Mouse (Mus musculus) frontal cortex, adult 2 months (tissue): ENCODE results near the gene Sertad2. TPM values are rescaled to one million over a fixed set of nuclear protein-coding genes. Genes with fewer than 3 reads are reported as not detected.
A peak's percentile ranks its signal among the peaks of the same experiment; 100 is the strongest.

Source experiments
- DNase-seq, 2 experiments: peaks; one replicate each; pipeline ENCODE4 v3.0.0; 2022; ENCODE audit warnings: low spot score in 1 of 2; ENCODE audit errors: extremely low spot score in 1 of 2
- polyA plus RNA-seq: library from polyadenylated mRNA; depleted of rRNA; stranded (reverse); fragments of >200 nt; gene quantifications from 2 replicates; pipeline ENCODE4 v1.2.3, GENCODE M21; 2012

The Sertad2 gene
- polyA plus RNA-seq, 1 experiment, result 19.5 TPM

DNA sequence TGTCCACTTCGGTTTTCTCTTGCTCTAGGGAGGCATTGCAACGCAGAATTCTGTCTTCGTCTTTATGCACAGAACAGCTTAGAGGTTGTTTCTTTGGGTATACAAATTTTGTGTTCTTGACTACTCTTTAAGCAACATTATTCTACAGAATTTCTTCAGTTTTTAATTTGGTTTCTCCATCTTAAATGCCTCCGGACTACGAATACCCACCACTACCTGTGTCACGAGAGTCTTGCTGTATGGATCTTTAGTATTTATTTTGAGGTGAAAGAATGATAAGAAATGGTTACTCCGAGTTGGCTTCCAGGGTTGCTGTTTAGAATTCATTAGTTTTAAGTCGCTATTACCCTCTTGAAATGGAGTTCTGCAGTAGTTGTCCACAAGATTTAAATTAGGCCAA, 1.3 kb downstream of the Sertad2 start:
- no peak for DNase-seq

DNA sequence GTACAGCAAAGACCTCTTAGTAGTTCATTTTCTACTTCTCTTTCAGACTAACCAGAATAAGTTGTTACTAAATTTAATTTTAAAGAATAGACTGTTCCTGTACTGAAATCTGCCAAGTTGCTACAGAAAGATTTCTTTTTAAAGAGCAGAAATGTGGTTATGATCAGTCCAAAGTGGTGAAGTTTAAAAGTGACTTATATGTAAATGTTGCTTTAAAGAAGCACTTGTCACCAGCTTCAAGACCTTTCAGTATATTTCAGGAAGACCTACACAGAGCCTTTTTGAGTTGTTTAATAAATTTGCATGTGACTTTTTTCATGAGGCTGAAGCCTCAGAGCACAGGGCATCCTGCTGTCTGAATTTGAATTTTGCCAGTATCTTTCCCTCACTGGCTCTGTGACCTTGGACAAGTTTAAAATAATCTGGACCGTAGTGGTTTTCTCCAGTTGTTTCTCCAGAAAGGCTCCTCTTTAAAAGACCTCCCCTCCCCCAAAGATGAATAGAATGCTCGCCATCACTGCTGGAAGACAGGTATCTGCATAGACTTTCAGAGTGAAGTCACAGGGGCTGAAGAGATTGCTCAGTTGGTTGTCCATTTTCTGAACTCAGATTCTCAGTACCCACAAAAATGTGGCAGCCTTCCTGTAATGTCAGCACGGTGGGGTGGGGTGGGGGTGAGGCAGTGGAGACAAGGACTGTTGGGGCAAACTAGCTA, 1.9 kb downstream of the Sertad2 start:
- no peak for DNase-seq

GRCm38 (mm10) chr11:20549481-20549880, 6.4 kb downstream of the Sertad2 start:
- no peak for DNase-seq

DNA sequence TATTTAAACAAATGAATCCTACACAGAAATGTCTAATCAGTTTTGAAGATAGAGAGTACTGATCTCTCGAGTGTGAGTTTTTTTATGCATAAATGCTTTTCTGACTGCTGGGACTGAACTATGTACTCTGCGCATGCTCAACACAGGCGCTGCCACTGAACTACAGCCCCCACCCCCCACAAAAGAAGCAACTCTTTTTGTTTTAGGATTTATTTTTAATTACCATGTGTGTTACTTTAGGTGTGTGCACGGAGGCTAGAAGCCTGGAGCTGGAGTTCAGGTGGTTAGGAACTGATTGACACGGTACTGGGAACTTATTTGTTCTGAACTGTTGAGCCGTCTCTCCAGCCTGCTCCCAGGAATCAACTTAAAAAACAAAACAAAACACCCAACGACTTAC, 7.1 kb downstream of the Sertad2 start:
- no peak for DNase-seq

DNA sequence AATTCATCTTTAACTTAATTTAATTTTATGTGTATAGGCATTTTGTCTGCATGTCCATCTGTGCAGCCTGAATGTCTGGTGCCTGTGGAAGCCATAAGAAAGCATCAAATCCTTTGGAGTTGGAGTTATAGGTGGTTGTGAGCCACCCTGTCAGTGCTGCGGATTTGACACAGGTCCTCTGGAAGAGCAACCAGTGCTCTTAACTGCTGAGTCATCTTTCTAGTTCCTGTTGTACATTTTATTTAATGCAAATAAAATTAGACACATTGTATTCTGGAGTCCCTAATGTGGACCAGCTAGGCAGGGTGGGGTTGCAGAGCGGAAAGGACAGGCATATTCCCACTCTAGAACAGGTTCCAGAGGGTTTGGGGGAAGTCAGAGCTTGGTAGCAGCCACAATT, 9.0 kb downstream of the Sertad2 start:
- DNase-seq, result no peak

GRCm38 (mm10) chr11:20552758-20553673, 10.0 kb downstream of the Sertad2 start:
- DNase-seq, result no peak

DNA sequence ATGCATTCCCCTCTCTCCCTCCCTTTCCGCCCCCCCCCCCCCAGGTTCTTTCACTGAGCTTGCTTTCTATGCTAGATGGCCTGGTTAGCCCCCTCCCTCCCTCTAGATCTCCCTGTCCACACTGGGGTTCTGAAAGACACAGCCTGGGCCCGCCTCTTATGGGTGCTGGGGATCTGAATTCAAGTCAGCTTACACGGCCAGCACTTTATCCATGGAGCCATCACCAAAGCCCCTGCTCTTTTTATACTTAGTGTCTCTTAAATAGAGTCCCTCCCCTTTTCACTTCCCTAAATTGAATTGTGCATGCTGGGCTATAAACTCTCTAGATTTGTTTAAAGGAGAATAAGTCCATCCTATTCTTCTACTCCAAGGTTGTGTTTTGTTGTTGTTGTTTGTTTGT, 12.6 kb downstream of the Sertad2 start:
- DNase-seq, result no peak

GRCm38 (mm10) chr11:20556163-20556911, 13.3 kb downstream of the Sertad2 start:
- DNase-seq, result no peak

GRCm38 (mm10) chr11:20559236-20559950, 16.3 kb downstream of the Sertad2 start:
- no peak for DNase-seq

- DNase-seq, result no peak
These were observed 17.0 kb downstream of the Sertad2 start for GRCm38 (mm10) chr11:20559951-20560642.

DNA sequence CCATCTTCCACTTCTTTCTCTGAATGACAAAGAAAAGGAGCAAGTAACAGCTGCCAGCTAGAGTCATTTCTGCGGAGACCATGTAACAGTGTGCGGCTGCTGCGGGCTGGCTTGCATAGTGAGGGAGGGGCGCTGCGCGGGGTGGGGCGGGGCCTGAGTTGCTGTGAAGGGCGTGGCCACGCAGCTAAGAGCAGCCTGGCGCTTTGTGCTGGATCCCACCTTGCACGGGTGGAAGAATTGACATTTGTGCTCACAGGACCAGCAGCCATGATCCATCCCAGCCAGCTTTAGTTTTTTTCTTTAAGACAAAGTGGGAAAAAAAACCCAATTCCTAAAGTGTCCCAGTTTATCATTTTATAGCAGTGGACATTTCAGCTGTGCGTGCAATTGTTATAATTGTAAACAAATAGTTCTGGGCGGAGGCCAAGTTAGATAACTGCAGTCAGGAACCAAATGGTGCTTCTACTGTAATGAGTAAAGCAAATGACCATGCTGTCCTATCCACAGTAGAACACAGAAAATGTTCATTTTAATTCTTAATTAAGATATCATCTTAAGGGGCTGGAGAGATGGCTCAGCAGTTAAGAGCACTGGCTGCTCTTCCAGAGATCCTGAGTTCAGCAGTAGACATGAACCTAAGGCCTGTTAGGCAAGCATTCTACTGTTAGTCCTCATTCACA, 18.4 kb downstream of the Sertad2 start:
- DNase-seq, result peak in 1 of 2 experiments; percentile 8

GRCm38 (mm10) chr11:20565057-20565456, 22.0 kb downstream of the Sertad2 start:
- DNase-seq, result no peak

- DNase-seq, result peak; percentile 28 to 72
These were observed 28.8 kb downstream of the Sertad2 start for GRCm38 (mm10) chr11:20571702-20572413.

DNA sequence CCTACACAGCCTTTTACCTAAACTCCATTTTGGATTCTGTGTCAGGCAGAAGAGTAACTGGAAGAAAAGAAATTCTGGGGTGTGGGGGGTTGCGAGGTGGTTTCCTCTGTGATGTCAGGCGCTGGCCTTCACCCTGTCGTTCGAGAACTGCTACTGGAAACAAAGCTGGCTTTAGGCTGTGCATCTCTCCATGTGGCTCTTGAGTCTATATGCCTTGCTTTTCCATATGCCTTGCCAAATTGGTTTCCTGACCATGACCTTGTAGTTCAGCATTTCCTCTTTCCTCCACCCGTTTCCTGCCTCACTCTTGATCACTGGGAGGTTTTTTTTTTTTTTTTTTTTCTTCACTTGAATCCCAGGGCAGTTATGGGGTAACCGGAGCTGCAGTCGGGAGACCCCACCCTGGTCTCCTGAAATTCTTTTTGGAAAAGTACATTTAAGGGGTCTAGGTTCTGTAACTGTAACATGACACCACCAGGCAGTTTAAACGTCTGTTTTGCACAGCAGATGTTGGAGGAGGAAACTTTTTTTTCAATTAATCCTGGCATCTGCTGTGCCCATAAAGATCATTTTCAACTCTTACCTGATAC, 33.1 kb downstream of the Sertad2 start:
- no peak for DNase-seq

DNA sequence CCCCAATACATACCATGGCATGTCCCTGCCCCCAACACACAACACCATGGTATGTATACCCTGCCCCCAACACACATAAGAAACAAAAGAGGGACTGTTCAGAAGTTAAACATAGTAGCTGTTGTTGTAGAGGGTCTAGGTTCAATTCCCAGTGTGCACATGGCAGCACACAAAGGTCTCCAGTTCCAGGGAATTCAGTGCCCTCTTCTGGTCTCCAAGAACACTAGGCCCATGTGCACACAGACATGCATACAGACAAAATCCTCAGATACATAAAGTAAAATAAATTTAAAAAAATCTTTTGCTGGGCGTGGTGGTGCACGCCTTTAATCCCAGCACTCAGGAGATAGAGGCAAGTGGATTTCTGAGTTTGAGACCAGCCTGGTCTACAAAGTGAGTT, 39.7 kb downstream of the Sertad2 start:
- no peak for DNase-seq

GRCm38 (mm10) chr11:20585297-20585696, 42.2 kb downstream of the Sertad2 start:
- DNase-seq, result no peak

DNA sequence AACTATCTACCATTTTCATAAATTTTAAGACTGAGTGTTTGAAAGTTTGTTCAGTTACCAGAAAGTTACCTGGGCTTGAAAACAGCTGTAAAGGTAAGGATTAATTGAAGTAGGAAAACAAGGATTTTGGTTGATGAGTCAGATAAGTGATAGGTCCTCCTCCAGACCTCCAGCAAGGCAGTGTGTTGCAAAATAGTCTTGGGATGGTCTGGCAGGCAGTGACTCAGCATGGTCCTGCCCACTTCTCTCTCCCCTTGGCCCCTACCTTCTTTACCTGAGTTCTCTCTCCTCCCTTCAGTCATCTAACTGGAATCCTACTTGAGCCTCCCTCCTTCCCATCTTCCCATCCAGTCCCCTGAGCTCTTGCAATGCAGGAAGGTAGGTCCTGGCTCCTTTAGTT, 43.1 kb downstream of the Sertad2 start:
- DNase-seq, result no peak

GRCm38 (mm10) chr11:20589393-20589792, 46.3 kb downstream of the Sertad2 start:
- DNase-seq, result no peak
